Mouse (Mus musculus) neural tube, embryonic 14.5 days (tissue): ENCODE results near the gene 9130230L23Rik. TPM values are rescaled to one million over a fixed set of nuclear protein-coding genes. Genes with fewer than 3 reads are reported as not detected.

Source experiments
- ATAC-seq: fragments of 200-750 bp; cut with Nextera tagmentation; 2 replicates; pipeline ENCODE4 v1.8.0; 2017; ENCODE audit warnings: low read depth, mild to moderate bottlenecking, moderate TSS enrichment, moderate library complexity
- H3K27ac ChIP-seq: fragments of 300-500 bp; sonication (generic); 2 replicates; pipeline ENCODE4 v1.5.1; 2014; ENCODE audit warnings: low read depth, mild to moderate bottlenecking, control low read depth, low read length, moderate library complexity, mixed read lengths
- H3K27me3 ChIP-seq: fragments of 300-500 bp; sonication (generic); 2 replicates; pipeline ENCODE4 v1.6.1; 2014; ENCODE audit warnings: low read length; ENCODE audit not compliant: control insufficient read depth, insufficient read depth
- H3K36me3 ChIP-seq: fragments of 300-500 bp; sonication (generic); 2 replicates; pipeline ENCODE4 v1.6.1; 2014; ENCODE audit warnings: low read length, mixed read lengths; ENCODE audit not compliant: control insufficient read depth, insufficient read depth
- H3K4me1 ChIP-seq: fragments of 300-500 bp; sonication (generic); 2 replicates; pipeline ENCODE4 v1.6.1; 2014; ENCODE audit warnings: low read length; ENCODE audit not compliant: control insufficient read depth, insufficient read depth
- H3K4me2 ChIP-seq: fragments of 300-500 bp; sonication (generic); 2 replicates; pipeline ENCODE4 v1.6.1; 2014; ENCODE audit warnings: mild to moderate bottlenecking, low read depth, low read length, control low read depth
- H3K4me3 ChIP-seq: fragments of 300-500 bp; sonication (generic); 2 replicates; pipeline ENCODE4 v1.5.1; 2014; ENCODE audit warnings: low read depth, low read length, control low read depth, mixed read lengths
- H3K9ac ChIP-seq: fragments of 300-500 bp; sonication (generic); replicated peaks from 2 replicates; pipeline ENCODE4 v1.6.1; 2014; ENCODE audit warnings: low read depth, mild to moderate bottlenecking, control low read depth, low read length, mixed read lengths
- H3K9me3 ChIP-seq: fragments of 300-500 bp; sonication (generic); 2 replicates; pipeline ENCODE4 v1.6.1; 2016; ENCODE audit warnings: low read length; ENCODE audit not compliant: control insufficient read depth
- WGBS: fragments of 180-500 bp; shearing (Covaris S2); extraction: QIAGEN DNeasy Blood & Tissue Kit; methylation state at CpG from one replicate; pipeline ENCODE4 v1.1.7; 2014; 5-methylcytosine and 5-hydroxymethylcytosine counted together
- polyA plus RNA-seq: library from polyadenylated mRNA; unstranded; fragments of >200 nt; fragmentation: Nextera tagmentation; extraction: Ambion mirVana; gene quantifications from 2 replicates; pipeline ENCODE4 v1.2.1, GENCODE M21; 2014

The 9130230L23Rik gene
- not detected in 2 replicates for polyA plus RNA-seq

DNA sequence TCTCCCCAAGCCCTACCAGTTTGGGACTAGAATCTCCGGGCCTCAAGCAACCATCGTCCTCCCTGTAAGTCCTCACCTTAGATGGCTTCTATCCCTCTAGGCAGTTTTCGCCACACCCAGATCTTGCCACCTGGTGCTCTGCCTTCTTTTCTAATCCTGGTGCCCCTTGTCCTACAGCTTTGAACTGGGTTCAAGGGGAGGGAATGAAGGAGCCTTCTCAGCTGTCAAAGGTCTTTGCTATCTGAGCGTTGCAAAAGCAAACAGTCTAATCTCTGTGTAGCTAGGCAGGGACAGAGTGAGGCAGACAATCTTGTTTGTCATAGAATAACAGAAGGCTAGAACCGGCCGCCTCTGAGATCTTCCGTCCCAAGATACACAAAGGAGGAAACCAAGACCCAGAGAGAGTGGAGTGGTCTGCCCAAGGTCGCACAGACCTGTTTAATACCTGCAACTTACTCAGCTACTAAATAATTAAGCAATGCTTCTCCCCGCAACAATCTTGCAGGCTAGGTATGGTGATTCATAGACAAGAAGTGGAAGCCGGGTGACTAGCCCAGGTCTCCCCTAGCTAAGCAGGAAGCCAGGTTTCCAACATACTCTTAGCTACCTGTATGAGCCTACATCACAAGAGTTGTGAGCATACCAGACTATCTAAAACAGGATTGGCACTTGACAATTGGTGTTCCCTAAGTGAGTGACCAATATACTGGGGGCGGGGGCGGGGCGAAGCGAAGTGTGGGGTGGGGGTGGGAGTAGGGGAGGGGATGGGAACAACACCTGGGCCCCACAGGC is at the start of gene 9130230L23Rik:
Gene 9130230L23Rik, minus strand, starts transcription at position 152 of the 792 bp plus-strand sequence.
- Histone ChIP-seq H3K9me3 (no peaks in the 10 kb centered on the region), H3K4me1 (no peaks in the 10 kb centered on the region), H3K9ac (no peak within 1 kb of the TSS), H3K4me2 (no peak within 1 kb of the TSS), H3K4me3 (no peak within 1 kb of the TSS), H3K36me3 (no peaks in the 10 kb centered on the region), H3K27me3 (no peaks in the 10 kb centered on the region), H3K27ac (no peak within 1 kb of the TSS)
- WGBS: 76% methylated on average over 14 of the region's 14 CpGs
- ATAC-seq: no peak

DNA sequence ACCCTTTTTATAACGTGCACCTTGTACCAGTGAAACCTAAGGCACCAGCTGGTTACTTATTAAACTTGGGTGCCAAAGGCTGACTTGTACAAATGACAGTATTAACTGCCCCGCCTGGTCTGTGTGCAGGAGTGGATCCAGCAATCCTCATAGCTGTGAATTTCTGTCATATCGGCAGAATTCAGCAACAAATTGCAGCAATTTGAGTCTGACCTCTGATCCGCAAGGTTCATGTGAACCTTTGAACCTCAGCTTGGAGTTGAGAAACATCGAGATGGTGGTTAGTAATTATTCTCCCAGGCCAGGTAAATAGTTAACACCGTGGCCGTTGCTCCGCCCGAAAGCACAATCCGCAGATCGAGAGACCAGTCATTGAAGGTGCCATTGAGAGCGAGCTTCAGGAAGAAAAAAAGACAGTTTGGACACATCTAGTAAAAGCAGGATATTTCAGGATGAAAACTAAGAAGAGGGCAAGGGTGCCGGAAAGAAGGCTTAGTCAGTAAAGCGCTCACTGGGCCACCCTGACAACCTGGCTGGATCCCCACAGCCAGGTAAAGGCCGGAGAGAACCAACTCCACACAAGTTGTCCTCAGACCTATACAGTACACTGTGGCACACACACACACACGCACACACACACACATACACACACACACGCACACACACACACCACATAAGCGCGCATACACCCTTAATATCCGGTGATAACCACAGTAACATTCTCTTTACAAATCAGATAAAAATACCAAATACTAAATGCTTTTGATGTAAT is 48.9 kb upstream of the 9130230L23Rik start:
- WGBS: 87% methylated on average over 20 of the region's 20 CpGs
- Histone ChIP-seq H3K9me3 (no peaks in the 10 kb centered on the region), H3K4me2 (no peak overlapping the region), H3K27me3 (no peaks in the 10 kb centered on the region), H3K4me1 (no peaks in the 10 kb centered on the region), H3K4me3 (no peak overlapping the region), H3K27ac (no peak overlapping the region), H3K36me3 (no peaks in the 10 kb centered on the region), H3K9ac (no peak overlapping the region)
- ATAC-seq: no peak

DNA sequence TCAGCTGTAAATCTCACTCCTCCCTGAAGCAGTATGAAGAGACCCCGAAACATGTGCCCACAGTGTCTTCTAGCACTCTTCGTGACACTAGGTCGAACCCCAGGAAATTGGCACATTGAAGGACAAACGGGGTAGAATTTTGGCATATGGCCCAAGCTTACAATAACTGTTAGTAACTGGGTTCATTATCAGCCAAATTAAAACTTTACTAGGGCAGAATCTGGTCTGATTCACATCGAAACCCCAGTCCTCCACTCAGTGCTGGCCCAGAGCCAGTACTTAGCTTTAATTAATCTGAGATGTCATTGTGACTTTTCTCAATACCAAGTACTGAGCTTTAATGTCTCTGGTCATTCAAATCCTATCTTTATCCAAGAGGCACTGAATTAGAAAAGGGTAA is 46.8 kb upstream of the 9130230L23Rik start:
- no peaks in the 10 kb centered on the region for H3K36me3 ChIP-seq
- H3K4me1 ChIP-seq: no peaks in the 10 kb centered on the region
- H3K4me3 ChIP-seq: no peak overlapping the region
- no peaks in the 10 kb centered on the region for H3K27me3 ChIP-seq
- H3K9ac ChIP-seq: no peak overlapping the region
- H3K9me3 ChIP-seq: no peaks in the 10 kb centered on the region
- H3K4me2 ChIP-seq: no peak overlapping the region
- ATAC-seq: no peak
- 74% methylated on average over 5 of the region's 5 CpGs for WGBS
- H3K27ac ChIP-seq: no peak overlapping the region

DNA sequence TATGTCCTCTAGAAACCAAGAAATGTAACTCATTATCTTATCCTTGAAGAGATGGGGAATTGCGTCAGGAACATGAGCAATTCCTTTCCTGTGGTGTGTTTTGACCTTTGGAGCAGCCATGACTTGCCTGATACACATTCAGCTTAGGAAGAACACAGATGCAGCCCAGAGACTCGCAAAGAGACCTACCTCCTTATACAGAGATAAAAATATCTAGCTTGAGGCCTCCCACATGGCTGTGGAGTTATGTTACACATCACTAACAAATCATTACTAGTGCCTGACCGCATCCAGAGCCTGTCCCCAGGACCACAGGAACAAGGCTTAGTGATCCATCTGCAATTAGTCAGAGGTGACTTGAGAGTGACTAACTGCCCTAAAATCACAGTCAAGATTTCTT is 42.3 kb upstream of the 9130230L23Rik start:
- no peaks in the 10 kb centered on the region for H3K36me3 ChIP-seq
- WGBS: 90% methylated on average over 3 of the region's 3 CpGs
- H3K9ac ChIP-seq: no peak overlapping the region
- no peak overlapping the region for H3K4me3 ChIP-seq
- no peaks in the 10 kb centered on the region for H3K4me1 ChIP-seq
- no peaks in the 10 kb centered on the region for H3K27me3 ChIP-seq
- H3K9me3 ChIP-seq: no peaks in the 10 kb centered on the region
- no peak for ATAC-seq
- H3K27ac ChIP-seq: no peak overlapping the region
- no peak overlapping the region for H3K4me2 ChIP-seq

DNA sequence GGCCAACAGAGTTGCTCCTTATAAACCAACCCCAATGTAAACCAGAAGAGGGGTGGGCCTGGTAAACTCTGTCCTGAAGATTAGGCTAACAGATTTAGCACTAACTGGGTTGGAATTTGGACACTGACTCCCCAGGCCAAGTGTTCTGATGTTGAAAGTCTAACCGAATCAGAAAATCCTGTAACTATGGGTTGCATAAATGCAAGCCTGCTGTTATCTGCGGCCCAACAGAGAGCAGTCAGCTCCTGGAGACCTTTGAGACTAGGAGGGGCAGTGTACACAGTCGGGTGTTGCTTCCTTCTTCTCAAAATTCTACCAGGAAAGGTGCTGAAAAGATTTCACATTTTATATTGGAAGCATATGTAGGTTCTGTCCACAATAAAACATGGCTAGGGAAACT is 39.8 kb upstream of the 9130230L23Rik start:
- H3K4me3 ChIP-seq: no peak overlapping the region
- no peak for ATAC-seq
- H3K9ac ChIP-seq: no peak overlapping the region
- no peak overlapping the region for H3K27ac ChIP-seq
- H3K36me3 ChIP-seq: no peaks in the 10 kb centered on the region
- 86% methylated on average over 3 of the region's 3 CpGs for WGBS
- no peaks in the 10 kb centered on the region for H3K9me3 ChIP-seq
- no peaks in the 10 kb centered on the region for H3K27me3 ChIP-seq
- no peak overlapping the region for H3K4me2 ChIP-seq
- no peaks in the 10 kb centered on the region for H3K4me1 ChIP-seq

DNA sequence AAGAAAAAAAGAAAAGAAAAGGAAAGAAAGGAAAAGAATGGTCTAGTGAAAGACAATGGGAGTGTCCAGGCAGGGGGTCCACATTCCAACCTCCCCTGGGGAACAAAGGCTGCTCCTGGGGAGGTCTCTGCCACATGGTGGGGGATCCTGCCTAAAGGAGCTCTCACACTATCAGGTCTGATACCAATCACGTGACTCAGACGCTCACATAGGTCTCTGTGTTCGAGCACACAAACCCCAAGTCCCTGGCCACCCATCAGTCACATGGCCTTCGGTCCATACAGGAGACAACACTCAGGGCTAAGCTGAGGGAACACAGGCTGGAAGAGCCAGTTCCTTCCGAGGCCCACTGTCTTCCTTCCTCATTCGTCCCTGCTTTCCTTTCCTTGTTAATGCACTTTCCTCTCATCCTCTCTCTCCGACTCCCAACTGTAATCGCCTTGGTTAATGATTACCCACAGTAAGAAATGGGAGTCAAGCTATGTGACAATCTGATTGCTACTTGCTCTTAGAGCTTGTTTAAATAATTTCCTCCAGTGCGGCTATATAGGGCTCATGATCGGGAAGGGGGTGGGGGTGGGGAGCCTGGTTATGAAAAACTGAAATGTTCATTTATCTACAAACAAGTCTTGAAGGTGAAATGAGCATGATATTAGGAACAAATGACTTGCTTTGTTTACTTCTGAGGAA is 38.7 kb upstream of the 9130230L23Rik start:
- no peak for ATAC-seq
- no peak overlapping the region for H3K9ac ChIP-seq
- WGBS: 44% methylated on average over 10 of the region's 10 CpGs
- H3K36me3 ChIP-seq: no peaks in the 10 kb centered on the region
- H3K27me3 ChIP-seq: no peaks in the 10 kb centered on the region
- H3K9me3 ChIP-seq: no peaks in the 10 kb centered on the region
- no peaks in the 10 kb centered on the region for H3K4me1 ChIP-seq
- no peak overlapping the region for H3K4me3 ChIP-seq
- H3K27ac ChIP-seq: no peak overlapping the region
- no peak overlapping the region for H3K4me2 ChIP-seq

DNA sequence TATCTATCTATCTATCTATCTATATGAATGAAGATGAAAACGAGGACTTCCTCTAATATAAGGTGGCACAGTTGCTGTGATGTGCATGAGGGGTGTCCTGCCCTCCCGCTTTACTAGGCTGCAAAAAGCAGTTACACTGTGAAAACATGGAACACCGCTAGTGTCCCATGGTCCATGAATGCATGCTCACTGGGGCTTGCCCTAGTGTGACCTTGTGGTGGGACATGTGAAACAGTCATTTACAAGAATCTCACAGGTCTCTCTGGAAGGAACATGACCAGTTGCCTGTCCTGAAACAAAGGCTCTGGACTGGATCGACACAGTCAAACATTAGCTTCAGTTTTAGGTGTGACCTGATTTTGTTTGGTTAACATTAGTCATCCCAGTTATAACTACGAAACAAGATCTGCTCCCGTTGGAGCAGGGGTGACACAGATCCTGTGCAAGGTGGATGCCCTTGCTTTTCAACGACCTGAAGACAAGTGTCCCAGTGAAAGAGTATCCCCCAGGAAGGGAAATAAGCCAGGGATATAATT is 36.7 kb upstream of the 9130230L23Rik start:
- no peaks in the 10 kb centered on the region for H3K9me3 ChIP-seq
- no peaks in the 10 kb centered on the region for H3K27me3 ChIP-seq
- H3K9ac ChIP-seq: no peak overlapping the region
- no peak for ATAC-seq
- H3K4me3 ChIP-seq: no peak overlapping the region
- no peak overlapping the region for H3K27ac ChIP-seq
- H3K4me2 ChIP-seq: no peak overlapping the region
- WGBS: 92% methylated on average over 7 of the region's 7 CpGs
- H3K36me3 ChIP-seq: no peaks in the 10 kb centered on the region
- no peaks in the 10 kb centered on the region for H3K4me1 ChIP-seq

DNA sequence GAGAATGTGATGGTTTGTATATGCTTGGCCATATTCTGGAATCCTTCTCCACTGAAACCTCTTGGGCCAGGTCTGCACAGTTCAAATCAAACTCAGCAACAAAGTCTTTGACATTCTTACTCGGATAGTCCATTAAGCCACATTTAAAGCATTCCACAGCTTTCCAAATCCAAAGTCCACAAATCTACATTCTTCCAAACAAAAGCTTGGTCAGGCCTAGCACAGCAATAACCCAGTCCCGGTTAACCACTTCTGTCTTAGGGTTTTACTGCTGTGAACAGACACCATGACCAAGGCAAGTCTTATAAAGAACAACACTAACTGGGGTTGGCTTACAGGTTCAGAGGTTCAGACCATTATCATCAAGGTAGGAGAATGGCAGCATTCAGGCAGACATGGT is 35.7 kb upstream of the 9130230L23Rik start:
- Histone ChIP-seq H3K4me3 (no peak overlapping the region), H3K9me3 (no peaks in the 10 kb centered on the region), H3K27ac (no peak overlapping the region), H3K4me2 (no peak overlapping the region), H3K4me1 (no peaks in the 10 kb centered on the region), H3K36me3 (no peaks in the 10 kb centered on the region), H3K9ac (no peak overlapping the region), H3K27me3 (no peaks in the 10 kb centered on the region)
- 95% methylated on average over 2 of the region's 2 CpGs for WGBS
- ATAC-seq: no peak
